Mouse (Mus musculus): ENCODE results near the gene Vps29. TPM values are rescaled to one million over a fixed set of nuclear protein-coding genes. Genes with fewer than 3 reads are reported as not detected.
"Not testable (repeated sequence)": the region's sequence is repeated elsewhere in the genome, so short reads cannot be mapped to it uniquely, and the experiment has no call there.

The Vps29 gene
- polyA plus RNA-seq, 1 experiment, result 191 TPM

DNA sequence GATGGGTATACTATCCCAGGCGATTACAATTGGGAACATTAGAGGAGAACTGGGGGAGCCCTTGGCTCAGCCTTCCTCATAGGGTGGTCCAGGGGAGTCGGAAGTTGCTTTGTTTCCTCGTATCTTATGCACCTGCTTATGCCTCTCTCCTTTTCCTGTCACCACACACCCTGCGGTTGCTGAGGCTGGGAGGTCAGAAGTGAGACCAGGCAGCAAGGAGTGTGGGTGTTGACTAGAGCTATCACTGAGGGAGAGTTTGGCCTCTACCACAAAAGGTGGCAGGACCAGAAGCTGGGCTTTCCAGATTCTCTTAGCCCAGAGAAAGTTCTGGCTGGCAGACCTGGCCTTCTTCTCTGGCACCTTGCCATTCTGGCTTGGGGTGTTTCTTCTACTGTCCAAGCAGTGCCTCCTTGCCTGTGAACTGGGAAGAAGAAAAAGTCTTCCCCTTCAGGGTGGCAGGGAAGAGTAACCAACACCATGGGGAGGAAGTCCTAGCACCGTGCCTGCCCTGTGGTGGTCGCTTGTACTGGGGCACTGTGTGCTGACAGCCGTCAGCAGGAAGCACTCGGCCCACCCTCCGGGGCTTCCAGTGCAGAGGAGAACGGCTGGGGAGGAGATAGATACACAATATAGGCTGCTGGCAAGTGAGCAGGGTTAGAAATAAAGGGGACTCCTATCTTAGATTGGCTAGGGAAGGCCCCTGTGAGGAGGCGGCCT lies 36.7 kb upstream of the Vps29 start:
- H3K27ac ChIP-seq (ENCODE audit: insufficient read depth, low read length), result no peak overlapping the region
- TF ChIP-seq POLR2A (IDR thresholded peaks at IDR 0.05; ENCODE audit: extremely low read depth, insufficient read depth, low read length), result no peak
- no peak for TF ChIP-seq CTCF (IDR thresholded peaks at IDR 0.05; ENCODE audit: extremely low read depth, insufficient read depth, low read length)
- peaks cover 3% of the 10 kb centered on the region for H3K4me1 ChIP-seq (ENCODE audit: control insufficient read depth, insufficient read depth, low read length)
- no peak overlapping the region for H3K4me3 ChIP-seq (ENCODE audit: insufficient read depth, low read length)

- H3K27ac ChIP-seq (ENCODE audit: insufficient read depth, low read length), result no peak overlapping the region
- H3K4me3 ChIP-seq (ENCODE audit: insufficient read depth, low read length), result no peak overlapping the region
- H3K4me1 ChIP-seq (ENCODE audit: control insufficient read depth, insufficient read depth, low read length), result peaks cover 1% of the 10 kb centered on the region; the same call in 1 of the 2 replicates
- TF ChIP-seq CTCF (IDR thresholded peaks at IDR 0.05; ENCODE audit: extremely low read depth, insufficient read depth, low read length) (peak; percentile 15; the same call in 1 of the 2 replicates), POLR2A (IDR thresholded peaks at IDR 0.05; ENCODE audit: extremely low read depth, insufficient read depth, low read length) (no peak)
Measured at GRCm38 (mm10) chr5:122318100-122318499, 36.1 kb upstream of the Vps29 start.

DNA sequence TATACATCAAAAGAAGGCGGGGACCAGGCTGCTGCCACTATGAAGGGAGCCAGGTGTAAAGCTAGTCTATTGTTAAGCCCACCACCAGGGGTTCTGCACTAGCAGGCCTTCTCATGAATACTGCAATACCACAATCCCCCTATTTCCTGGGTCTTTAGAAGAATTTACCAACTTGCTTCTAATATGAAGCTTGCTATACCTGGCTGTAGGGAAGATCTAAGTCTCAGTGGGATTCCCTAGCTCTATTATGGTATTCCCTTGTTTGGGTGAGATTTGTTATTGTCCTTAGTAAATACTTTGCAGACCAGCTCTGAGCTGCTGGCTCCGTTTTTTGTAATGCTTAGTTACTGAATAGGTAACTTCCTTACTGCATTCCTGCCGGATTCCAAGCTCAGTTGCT lies 35.2 kb upstream of the Vps29 start:
- H3K4me3 ChIP-seq (ENCODE audit: insufficient read depth, low read length); H3K4me1 ChIP-seq (ENCODE audit: control insufficient read depth, insufficient read depth, low read length); H3K27ac ChIP-seq (ENCODE audit: insufficient read depth, low read length): not testable (repeated sequence)

DNA sequence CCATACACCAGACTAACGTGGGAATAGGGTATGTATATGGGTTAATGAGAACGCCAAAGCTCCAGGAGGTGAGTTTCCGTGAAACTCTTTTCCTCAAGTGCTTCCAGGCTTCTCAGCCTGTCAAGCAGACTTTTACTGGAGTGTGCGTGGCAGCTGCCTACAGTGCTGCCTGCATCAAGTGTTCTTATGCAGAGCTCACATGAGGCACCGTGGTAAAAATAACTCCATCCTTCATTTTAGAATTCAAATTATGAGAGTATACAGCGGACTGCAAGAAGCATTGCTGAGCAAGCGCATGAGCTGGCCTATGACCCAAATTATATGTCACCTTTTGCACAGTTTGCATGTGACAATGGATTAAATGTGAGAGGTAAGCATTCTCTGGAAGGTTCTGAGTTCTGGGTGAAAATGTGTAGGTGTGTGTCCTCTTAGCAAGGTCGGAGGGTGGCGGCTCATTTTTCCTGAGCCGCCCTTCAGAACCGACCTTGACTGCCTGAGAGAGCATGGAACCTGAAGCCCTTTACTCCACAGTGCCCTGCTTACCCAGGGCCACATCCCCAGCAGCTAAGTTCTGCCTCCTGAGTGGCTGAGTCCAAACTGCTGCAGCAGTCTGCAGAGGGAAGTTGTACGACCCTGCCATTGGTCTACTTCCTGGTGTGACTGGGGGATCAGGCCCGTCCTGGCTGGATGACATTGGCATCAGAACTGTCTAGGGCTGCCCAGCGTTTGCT lies 34.5 kb upstream of the Vps29 start:
- peak overlapping the region; percentile 43 for H3K27ac ChIP-seq (ENCODE audit: insufficient read depth, low read length)

GRCm38 (mm10) chr5:122320205-122320781 lies 33.9 kb upstream of the Vps29 start:
- Histone ChIP-seq H3K27ac (ENCODE audit: insufficient read depth, low read length) (peak overlapping the region; percentile 43), H3K4me3 (ENCODE audit: insufficient read depth, low read length) (no peak overlapping the region), H3K4me1 (ENCODE audit: control insufficient read depth, insufficient read depth, low read length) (peaks cover 4% of the 10 kb centered on the region)
- no peak for TF ChIP-seq CTCF (IDR thresholded peaks at IDR 0.05; ENCODE audit: extremely low read depth, insufficient read depth, low read length)
- TF ChIP-seq POLR2A (IDR thresholded peaks at IDR 0.05; ENCODE audit: extremely low read depth, insufficient read depth, low read length), result no peak

More for the DNA sequence above, 34.5 kb upstream of the Vps29 start:
- peaks cover 3% of the 10 kb centered on the region for H3K4me1 ChIP-seq (ENCODE audit: control insufficient read depth, insufficient read depth, low read length)
- no peak overlapping the region for H3K4me3 ChIP-seq (ENCODE audit: insufficient read depth, low read length)
- TF ChIP-seq POLR2A (IDR thresholded peaks at IDR 0.05; ENCODE audit: extremely low read depth, insufficient read depth, low read length), result no peak
- no peak for TF ChIP-seq CTCF (IDR thresholded peaks at IDR 0.05; ENCODE audit: extremely low read depth, insufficient read depth, low read length)

DNA sequence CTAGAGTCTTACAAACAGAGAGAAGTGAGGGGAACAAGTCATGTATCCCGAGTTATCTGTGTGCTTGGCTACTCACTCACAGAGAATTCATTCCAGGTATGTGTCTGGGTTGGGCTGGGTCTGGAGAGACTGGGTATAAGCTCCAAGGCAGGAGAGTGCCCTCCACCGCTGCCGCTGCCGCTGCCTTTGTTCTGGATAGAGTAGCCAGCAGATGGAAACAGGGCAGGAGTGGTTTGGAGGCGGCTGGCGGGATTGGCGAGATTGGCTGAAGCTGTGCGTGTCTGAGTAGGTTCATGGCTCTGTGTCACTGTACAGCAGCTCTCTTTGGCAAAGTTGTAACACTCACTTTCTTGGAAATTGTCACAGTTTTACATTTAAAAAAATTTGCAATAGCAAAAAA lies 30.6 kb upstream of the Vps29 start:
- H3K4me1 ChIP-seq (ENCODE audit: control insufficient read depth, insufficient read depth, low read length), result peaks cover 16% of the 10 kb centered on the region
- H3K4me3 ChIP-seq (ENCODE audit: insufficient read depth, low read length), result no peak overlapping the region
- H3K27ac ChIP-seq (ENCODE audit: insufficient read depth, low read length), result no peak overlapping the region
- TF ChIP-seq POLR2A (IDR thresholded peaks at IDR 0.05; ENCODE audit: extremely low read depth, insufficient read depth, low read length) (no peak), CTCF (IDR thresholded peaks at IDR 0.05; ENCODE audit: extremely low read depth, insufficient read depth, low read length) (no peak)

DNA sequence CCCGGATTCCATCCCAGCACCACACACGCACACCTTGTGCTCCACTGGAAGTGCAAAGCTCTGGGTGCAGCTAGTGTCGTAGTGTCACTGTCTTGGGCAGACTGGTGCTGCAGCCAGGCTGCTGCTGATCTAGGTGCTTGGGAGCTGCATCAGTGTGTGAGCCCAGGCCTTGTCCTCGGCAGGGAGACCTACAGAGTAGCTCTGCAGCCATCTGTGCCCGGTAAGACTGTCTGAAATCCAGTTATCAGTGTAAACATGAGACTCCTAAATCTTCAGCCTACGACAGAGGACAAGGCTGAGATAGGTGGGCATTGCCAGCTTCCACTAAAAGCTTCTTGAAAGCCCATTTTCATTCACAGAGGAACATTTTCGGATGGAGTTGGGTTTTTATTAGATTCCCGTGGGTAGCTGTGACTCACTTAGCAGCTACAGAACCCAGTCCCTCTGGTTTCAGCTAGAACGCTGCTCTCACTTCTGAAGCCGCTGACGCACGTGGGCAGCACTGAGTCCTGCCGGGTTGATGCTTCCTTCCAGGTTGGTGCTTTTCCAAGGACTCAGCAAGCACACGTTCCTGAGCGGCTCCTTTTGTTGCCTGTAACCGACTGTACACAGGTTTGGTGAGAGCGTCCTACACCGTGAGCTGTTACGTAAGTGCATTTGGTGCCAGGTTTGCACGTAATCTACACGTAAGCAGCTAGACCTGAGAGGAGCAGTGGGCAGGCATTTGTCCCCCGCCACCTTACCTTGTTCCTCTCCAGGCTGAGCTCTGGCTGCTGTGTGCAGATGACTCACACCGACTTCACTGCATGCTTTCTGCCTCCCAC lies 29.3 kb upstream of the Vps29 start:
- H3K4me1 ChIP-seq (ENCODE audit: control insufficient read depth, insufficient read depth, low read length), result peaks cover 16% of the 10 kb centered on the region
- peak overlapping the region; percentile 28; the same call in 1 of the 2 replicates for H3K27ac ChIP-seq (ENCODE audit: insufficient read depth, low read length)
- TF ChIP-seq CTCF (IDR thresholded peaks at IDR 0.05; ENCODE audit: extremely low read depth, insufficient read depth, low read length), result 0 out of 2 replicates have a peak, but pooled peaks have one; percentile 11
- no peak; the same call in 1 of the 2 replicates for TF ChIP-seq POLR2A (IDR thresholded peaks at IDR 0.05; ENCODE audit: extremely low read depth, insufficient read depth, low read length)
- H3K4me3 ChIP-seq (ENCODE audit: insufficient read depth, low read length), result no peak overlapping the region

DNA sequence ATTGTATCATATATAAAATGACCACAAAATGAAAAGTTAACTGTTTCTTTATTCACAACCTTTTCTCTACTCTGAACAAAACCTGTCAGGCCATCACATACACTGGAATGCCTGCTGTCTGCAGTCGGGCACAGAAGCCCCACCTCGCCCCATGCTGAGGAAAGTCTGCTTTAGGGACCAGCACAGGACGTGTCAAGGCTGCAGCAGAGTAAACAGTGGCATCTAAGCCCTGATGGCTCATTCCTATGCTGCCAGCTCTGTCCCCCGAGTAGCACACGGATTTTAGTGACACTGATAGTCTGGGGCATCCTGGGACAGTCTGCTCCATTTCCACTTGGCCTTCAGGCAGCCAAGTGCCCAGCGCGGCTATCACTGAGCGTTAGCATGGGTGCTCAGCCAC lies 28.7 kb upstream of the Vps29 start:
- Histone ChIP-seq H3K27ac (ENCODE audit: insufficient read depth, low read length) (0 out of 2 replicates have a peak overlapping the region, but pooled peaks have one; percentile 22), H3K4me3 (ENCODE audit: insufficient read depth, low read length) (no peak overlapping the region), H3K4me1 (ENCODE audit: control insufficient read depth, insufficient read depth, low read length) (peaks cover 16% of the 10 kb centered on the region)
- TF ChIP-seq POLR2A (IDR thresholded peaks at IDR 0.05; ENCODE audit: extremely low read depth, insufficient read depth, low read length) (no peak), CTCF (IDR thresholded peaks at IDR 0.05; ENCODE audit: extremely low read depth, insufficient read depth, low read length) (no peak)

GRCm38 (mm10) chr5:122327283-122327682 lies 26.9 kb upstream of the Vps29 start:
- Histone ChIP-seq H3K4me1 (ENCODE audit: control insufficient read depth, insufficient read depth, low read length) (peaks cover 16% of the 10 kb centered on the region), H3K4me3 (ENCODE audit: insufficient read depth, low read length) (no peak overlapping the region), H3K27ac (ENCODE audit: insufficient read depth, low read length) (no peak overlapping the region)
- no peak for TF ChIP-seq CTCF (IDR thresholded peaks at IDR 0.05; ENCODE audit: extremely low read depth, insufficient read depth, low read length)
- no peak for TF ChIP-seq POLR2A (IDR thresholded peaks at IDR 0.05; ENCODE audit: extremely low read depth, insufficient read depth, low read length)
